Mouse (Mus musculus) midbrain, embryonic 16.5 days (tissue): ENCODE results near the gene Nkx2-1. TPM values are rescaled to one million over a fixed set of nuclear protein-coding genes. Genes with fewer than 3 reads are reported as not detected.
"Not testable (repeated sequence)": the region's sequence is repeated elsewhere in the genome, so short reads cannot be mapped to it uniquely, and the experiment has no call there.

ENCODE experiments used
- ATAC-seq: fragments of 200-750 bp; cut with Nextera tagmentation; 2 replicates; pipeline ENCODE4 v1.8.0; 2017; ENCODE audit warnings: moderate TSS enrichment
- H3K27ac ChIP-seq: fragments of 300-500 bp; sonication (generic); 2 replicates; pipeline ENCODE4 v1.5.1; 2014; ENCODE audit warnings: mild to moderate bottlenecking, low read length, mixed read lengths
- H3K27me3 ChIP-seq: fragments of 300-500 bp; sonication (generic); 2 replicates; pipeline ENCODE4 v1.6.1; 2014; ENCODE audit warnings: low read depth, low read length, mixed read lengths; ENCODE audit not compliant: control insufficient read depth, insufficient read depth
- H3K36me3 ChIP-seq: fragments of 300-500 bp; sonication (generic); 2 replicates; pipeline ENCODE4 v1.6.1; 2014; ENCODE audit warnings: mild to moderate bottlenecking, low read length, moderate library complexity, mixed read lengths; ENCODE audit not compliant: control insufficient read depth, insufficient read depth
- H3K4me1 ChIP-seq: fragments of 300-500 bp; sonication (generic); 2 replicates; pipeline ENCODE4 v1.6.1; 2014; ENCODE audit warnings: mild to moderate bottlenecking, low read length, mixed read lengths; ENCODE audit not compliant: control insufficient read depth, insufficient read depth
- H3K4me2 ChIP-seq: fragments of 300-500 bp; sonication (generic); 2 replicates; pipeline ENCODE4 v1.6.1; 2014; ENCODE audit warnings: mild to moderate bottlenecking, low read length, mixed read lengths
- H3K4me3 ChIP-seq: fragments of 300-500 bp; sonication (generic); 2 replicates; pipeline ENCODE4 v1.5.1; 2014; ENCODE audit warnings: low read depth, mild to moderate bottlenecking, low read length, moderate library complexity, mixed read lengths
- H3K9ac ChIP-seq: fragments of 300-500 bp; sonication (generic); 2 replicates; pipeline ENCODE4 v1.6.1; 2014; ENCODE audit warnings: low read depth, low read length, mixed read lengths
- H3K9me3 ChIP-seq: fragments of 300-500 bp; sonication (generic); replicated peaks from 2 replicates; pipeline ENCODE4 v1.6.1; 2014; ENCODE audit warnings: mild to moderate bottlenecking, low read length, mixed read lengths; ENCODE audit not compliant: control insufficient read depth, poor library complexity, severe bottlenecking
- WGBS: fragments of 180-500 bp; shearing (Covaris S2); extraction: QIAGEN DNeasy Blood & Tissue Kit; methylation state at CpG from one replicate; pipeline ENCODE4 v1.1.7; 2014; 5-methylcytosine and 5-hydroxymethylcytosine counted together
- polyA plus RNA-seq: library from polyadenylated mRNA; unstranded; fragments of >200 nt; fragmentation: Nextera tagmentation; extraction: Ambion mirVana; gene quantifications from 2 replicates; pipeline ENCODE4 v1.2.1, GENCODE M21; 2015

Nkx2-1 gene
- polyA plus RNA-seq, 1 experiment from 2014 or later: 3.2 TPM

DNA sequence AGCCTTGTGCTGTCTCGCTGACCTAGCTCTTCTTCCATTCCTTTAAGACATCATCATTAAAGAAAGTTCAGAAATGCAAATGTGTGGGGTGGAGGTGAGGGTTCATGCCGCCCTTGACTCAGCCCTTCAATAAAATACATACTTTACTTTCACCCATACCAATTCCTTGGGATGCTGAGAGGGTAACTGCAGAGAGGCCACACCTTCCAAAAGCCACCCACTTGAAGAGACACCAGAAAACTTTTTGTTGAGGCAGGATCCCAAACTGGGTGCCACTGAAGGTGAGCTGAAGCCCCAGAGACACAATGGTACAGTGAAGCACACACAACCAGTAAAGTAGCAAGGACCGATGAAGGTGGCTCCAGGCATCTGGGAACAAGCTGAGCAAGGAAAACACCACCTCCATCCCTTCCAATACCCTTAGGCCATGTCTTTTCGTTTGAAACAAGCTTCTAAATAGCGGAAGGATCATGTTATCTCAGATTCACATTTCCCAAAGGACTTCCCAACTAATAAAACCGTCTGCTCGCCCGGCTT is 8.6 kb downstream of the Nkx2-1 start:
- Histone ChIP-seq H3K4me2 (peak overlapping the region; percentile 32; the same call in 1 of the 2 replicates), H3K9ac (no peak overlapping the region), H3K27me3 (peaks cover 69% of the 10 kb centered on the region), H3K4me3 (no peak overlapping the region), H3K36me3 (no peaks in the 10 kb centered on the region), H3K9me3 (no peaks in the 10 kb centered on the region), H3K4me1 (0 out of 2 replicates have a peak, but pooled peaks cover 2% of the 10 kb centered on the region), H3K27ac (no peak overlapping the region)
- WGBS: 2% methylated on average over 8 of the region's 8 CpGs
- no peak for ATAC-seq

DNA sequence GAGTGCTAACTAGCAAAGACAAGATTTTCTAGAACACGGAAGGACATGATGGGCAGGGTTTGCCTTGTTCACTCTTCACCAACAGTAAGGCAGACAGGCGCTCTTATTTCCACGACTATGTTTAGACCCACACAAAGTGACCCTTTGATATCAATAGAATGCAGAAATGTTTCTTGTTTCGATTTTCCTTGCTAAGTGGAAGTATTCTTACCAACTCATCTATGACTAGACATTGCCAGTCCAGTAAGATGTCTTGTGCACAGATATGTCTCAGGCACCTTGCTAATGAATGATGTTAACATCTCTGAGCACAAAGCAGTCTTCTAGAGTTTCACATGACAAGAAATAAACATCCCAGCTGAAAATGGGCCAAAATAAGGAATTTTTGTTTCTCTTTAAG is 9.6 kb downstream of the Nkx2-1 start:
- Histone ChIP-seq H3K27ac (no peak overlapping the region), H3K4me2 (no peak overlapping the region), H3K9ac (no peak overlapping the region), H3K4me3 (no peak overlapping the region), H3K27me3 (peaks cover 75% of the 10 kb centered on the region), H3K36me3 (no peaks in the 10 kb centered on the region), H3K4me1 (no peaks in the 10 kb centered on the region), H3K9me3 (no peaks in the 10 kb centered on the region)
- WGBS: 23% methylated on average over 4 of the region's 4 CpGs
- no peak for ATAC-seq

DNA sequence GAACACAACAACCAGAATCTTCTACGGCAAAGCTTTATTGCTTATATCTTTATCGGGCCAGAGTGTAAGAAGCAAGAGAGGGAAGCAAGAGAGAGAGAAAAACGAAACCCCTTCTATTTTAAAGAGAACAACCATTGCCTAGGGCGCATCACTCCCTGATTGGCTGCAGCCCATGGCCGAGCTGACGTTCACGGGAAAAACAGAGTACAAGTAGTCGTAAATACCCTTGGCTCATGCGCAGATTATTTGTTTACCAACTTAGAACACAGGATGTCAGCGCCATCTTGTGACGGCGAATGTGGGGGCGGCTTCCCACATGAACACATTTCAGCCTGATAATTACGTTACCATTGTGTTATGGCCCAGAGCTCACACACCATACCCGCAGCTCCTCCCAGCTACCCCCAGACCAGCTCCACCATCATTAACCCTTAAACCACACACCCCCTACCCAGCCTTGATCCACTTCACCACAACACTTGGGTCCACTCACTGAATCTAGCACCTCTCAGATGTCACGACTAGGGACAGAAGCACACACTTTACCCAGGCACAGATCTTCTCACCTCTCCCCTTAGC is 11.4 kb downstream of the Nkx2-1 start:
- Histone ChIP-seq H3K4me2 (0 out of 2 replicates have a peak overlapping the region, but pooled peaks have one; percentile 22), H3K27me3 (peaks cover 74% of the 10 kb centered on the region)
- H3K9me3 ChIP-seq, H3K36me3 ChIP-seq, H3K4me1 ChIP-seq, H3K4me3 ChIP-seq, H3K9ac ChIP-seq, H3K27ac ChIP-seq: not testable (repeated sequence)
- peak; percentile 83 for ATAC-seq
- WGBS: 4% methylated on average over 8 of the region's 16 CpGs

- under 1% methylated on average over 14 of the region's 14 CpGs for WGBS
- Histone ChIP-seq H3K9ac (no peak overlapping the region), H3K9me3 (no peaks in the 10 kb centered on the region), H3K4me2 (no peak overlapping the region), H3K4me1 (no peaks in the 10 kb centered on the region), H3K4me3 (no peak overlapping the region), H3K27ac (no peak overlapping the region), H3K36me3 (no peaks in the 10 kb centered on the region), H3K27me3 (peaks cover 74% of the 10 kb centered on the region)
- ATAC-seq: no peak
Observed at GRCm38 (mm10) chr12:56524201-56524600, 12.5 kb downstream of the Nkx2-1 start.

- ATAC-seq: no peak
- peaks cover 78% of the 10 kb centered on the region for H3K27me3 ChIP-seq
- no peak overlapping the region for H3K9ac ChIP-seq
- no peaks in the 10 kb centered on the region for H3K9me3 ChIP-seq
- WGBS: 19% methylated on average over 4 of the region's 4 CpGs
- H3K27ac ChIP-seq: no peak overlapping the region
- no peaks in the 10 kb centered on the region for H3K4me1 ChIP-seq
- H3K36me3 ChIP-seq: no peaks in the 10 kb centered on the region
- no peak overlapping the region for H3K4me3 ChIP-seq
- no peak overlapping the region for H3K4me2 ChIP-seq
Observed at GRCm38 (mm10) chr12:56522191-56522590, 14.5 kb downstream of the Nkx2-1 start.

DNA sequence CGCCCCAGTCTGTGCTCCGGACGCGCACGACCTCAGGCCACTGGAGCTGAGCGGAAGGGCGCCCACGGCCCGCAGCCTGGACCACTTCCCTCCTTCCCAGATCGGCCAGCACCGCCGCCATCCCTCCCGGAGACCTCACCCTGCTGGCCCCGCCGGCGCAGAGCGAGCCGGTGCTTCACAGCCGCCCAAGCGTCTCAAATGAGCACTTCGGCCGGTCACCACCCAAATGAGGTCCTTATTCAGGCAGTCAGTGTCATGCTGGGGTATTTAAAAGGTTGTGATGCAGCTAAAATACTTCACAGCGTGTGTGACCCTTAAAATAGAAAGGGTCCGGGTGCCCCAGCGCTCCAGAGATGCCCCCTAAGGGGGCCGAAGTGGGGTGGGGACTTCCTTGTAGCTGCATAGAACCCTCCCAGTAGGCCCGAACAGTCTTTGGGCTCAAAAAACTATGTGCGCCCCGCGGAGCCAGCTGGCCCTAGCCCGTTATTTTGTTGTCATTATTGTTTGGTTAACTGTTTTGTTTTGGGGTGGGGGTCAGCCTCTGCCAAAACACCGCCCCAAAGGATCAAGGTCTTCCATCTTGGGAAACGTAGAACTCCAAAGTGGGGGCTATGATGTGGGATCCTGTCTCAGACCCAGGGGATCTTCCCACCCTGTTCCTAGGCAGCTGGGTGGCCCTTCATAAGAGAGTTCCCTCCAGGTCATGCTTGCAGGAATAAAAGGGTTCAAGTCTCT is 15.4 kb downstream of the Nkx2-1 start:
- ATAC-seq: no peak
- peak overlapping the region; percentile 25 for H3K4me2 ChIP-seq
- H3K4me3 ChIP-seq: no peak overlapping the region
- peaks cover 73% of the 10 kb centered on the region for H3K27me3 ChIP-seq
- H3K9me3 ChIP-seq: no peaks in the 10 kb centered on the region
- no peak overlapping the region for H3K9ac ChIP-seq
- no peaks in the 10 kb centered on the region for H3K36me3 ChIP-seq
- WGBS: under 1% methylated on average over 33 of the region's 33 CpGs
- H3K4me1 ChIP-seq: no peaks in the 10 kb centered on the region
- no peak overlapping the region for H3K27ac ChIP-seq

- no peak for ATAC-seq
- no peak overlapping the region for H3K27ac ChIP-seq
- no peak overlapping the region for H3K4me3 ChIP-seq
- under 1% methylated on average over 22 of the region's 22 CpGs for WGBS
- no peaks in the 10 kb centered on the region for H3K4me1 ChIP-seq
- H3K36me3 ChIP-seq: no peaks in the 10 kb centered on the region
- peak overlapping the region; percentile 25 for H3K4me2 ChIP-seq
- no peaks in the 10 kb centered on the region for H3K9me3 ChIP-seq
- H3K9ac ChIP-seq: no peak overlapping the region
- H3K27me3 ChIP-seq: peaks cover 69% of the 10 kb centered on the region
Observed at GRCm38 (mm10) chr12:56520396-56521105, 16.2 kb downstream of the Nkx2-1 start.

DNA sequence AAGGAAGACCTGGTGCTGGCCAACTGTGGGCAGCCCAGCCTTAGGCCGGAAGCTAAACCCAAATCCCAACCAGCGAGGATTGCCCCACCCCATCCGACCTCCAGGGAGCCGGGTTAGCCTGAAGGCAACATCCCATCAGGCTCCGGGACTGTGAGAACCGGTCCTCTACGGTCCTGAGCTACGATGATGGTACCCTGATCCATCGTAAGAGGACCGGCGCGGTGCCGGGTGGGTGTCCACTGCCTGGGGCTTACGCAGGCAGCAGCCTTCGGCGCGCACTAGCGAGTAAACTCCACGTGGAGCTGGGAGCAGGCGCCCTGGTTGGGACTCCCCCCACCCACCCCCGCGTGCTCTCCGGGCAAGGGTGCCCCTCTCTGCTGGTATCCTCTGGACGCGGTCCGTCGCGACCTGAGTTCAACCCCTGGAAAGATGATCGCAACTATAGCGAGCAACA is 16.9 kb downstream of the Nkx2-1 start:
- H3K4me1 ChIP-seq: no peaks in the 10 kb centered on the region
- no peaks in the 10 kb centered on the region for H3K36me3 ChIP-seq
- under 1% methylated on average over 30 of the region's 30 CpGs for WGBS
- no peak overlapping the region for H3K9ac ChIP-seq
- H3K9me3 ChIP-seq: no peaks in the 10 kb centered on the region
- peak overlapping the region; percentile 31 for H3K4me2 ChIP-seq
- peaks cover 75% of the 10 kb centered on the region for H3K27me3 ChIP-seq
- peak overlapping the region; percentile 38; the same call in 1 of the 2 replicates for H3K27ac ChIP-seq
- ATAC-seq: peak; percentile 56; the same call in 1 of the 2 replicates
- no peak overlapping the region; the same call in 1 of the 2 replicates for H3K4me3 ChIP-seq
